Mouse (Mus musculus): ENCODE measurements around the gene Chil5. TPM values are rescaled to one million over a fixed set of nuclear protein-coding genes. Genes with fewer than 3 reads are reported as not detected.

Gene Chil5
- total RNA-seq, 2 experiments from 2014 or later: not detected

Other genes starting within 250 kb of the Chil5 start
- 10 to 100 TPM; 73.0 to 84.9 TPM for gene Rap1a, start 231.5 kb downstream of the Chil5 start, total RNA-seq (2021)
- under 1 TPM; 0.28 to 0.36 TPM for gene Adora3, start 162.0 kb downstream of the Chil5 start, total RNA-seq (2021)
- not detected for gene Tmigd3, start 161.9 kb downstream of the Chil5 start, total RNA-seq (2021)
- under 1 TPM; 0.56 to 0.64 TPM for gene I830077J02Rik, start 100.2 kb downstream of the Chil5 start, total RNA-seq (2021)
- 10 to 100 TPM; 61.2 to 70.2 TPM for gene Wdr77, start 73.4 kb downstream of the Chil5 start, total RNA-seq (2021)
- gene Atp5f1, start 72.7 kb downstream of the Chil5 start, total RNA-seq (2021): 100 to 1,000 TPM; 255 TPM
- 1 to 10 TPM; 3.2 to 3.8 TPM for gene Ovgp1, start 59.1 kb downstream of the Chil5 start, total RNA-seq (2021)
- gene Pifo, start 18.2 kb downstream of the Chil5 start, total RNA-seq (2021): under 1 TPM; 0.54 to 0.58 TPM
- under 1 TPM; 0.28 to 0.38 TPM for gene Chia1, start 80.4 kb upstream of the Chil5 start, total RNA-seq (2021)
- gene Chil3, start 134.8 kb upstream of the Chil5 start, total RNA-seq (2021): not detected
- gene Chil4, start 186.7 kb upstream of the Chil5 start, total RNA-seq (2021): not detected